Mouse (Mus musculus) A20 (cell line): Measurements from ENCODE around the gene Ncoa3.

Experiments used
- DNase-seq: peaks from one replicate; pipeline ENCODE4 v3.0.0-alpha.2; 2011; ENCODE audit warnings: low read depth, low spot score

The Ncoa3 gene

DNA sequence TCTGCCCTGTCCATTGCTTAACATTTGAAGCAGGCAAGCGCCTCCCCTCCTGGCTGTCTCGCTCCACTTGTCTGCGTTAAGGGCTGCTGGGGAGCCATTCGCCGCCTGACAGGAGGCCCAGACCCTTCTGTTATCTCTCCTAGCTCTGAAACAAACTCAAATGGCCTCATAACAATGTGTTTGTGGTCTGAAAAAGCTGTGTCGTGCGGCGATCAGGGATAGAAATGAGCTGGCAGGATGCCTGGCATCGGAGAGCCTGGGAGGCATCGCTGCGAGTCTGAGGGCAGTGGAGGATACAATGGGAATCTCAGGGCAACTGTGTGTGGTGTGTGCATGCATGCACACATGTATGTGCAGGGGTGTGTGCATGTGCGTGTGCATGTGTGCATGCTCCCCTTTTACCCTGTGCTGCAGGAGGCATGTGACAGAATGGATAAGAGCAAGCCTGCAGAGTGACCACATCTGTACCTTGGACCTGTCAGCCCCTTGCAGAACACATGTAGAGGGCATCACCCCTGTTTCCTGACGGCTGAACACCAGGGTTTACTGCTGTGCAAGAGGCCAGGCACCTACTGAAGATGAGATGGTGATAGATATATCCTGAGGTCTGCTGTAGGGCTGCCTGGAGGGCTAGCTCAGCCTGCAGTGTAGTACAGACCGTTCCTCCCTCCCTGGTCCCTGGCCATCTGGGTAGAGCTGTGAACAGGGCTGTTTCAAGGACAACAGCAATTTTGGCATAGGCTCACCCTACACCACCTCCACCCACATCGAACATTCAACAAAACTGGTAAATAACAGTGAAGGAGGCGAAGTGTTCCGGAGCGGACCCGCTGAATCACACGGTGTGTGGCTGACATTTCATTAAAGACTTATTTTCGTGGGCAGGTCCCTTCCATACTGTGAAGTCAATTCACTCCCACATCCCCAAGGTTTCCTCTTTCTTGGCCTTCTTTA is 108.2 kb downstream of the Ncoa3 start:
- no peak for DNase-seq

DNA sequence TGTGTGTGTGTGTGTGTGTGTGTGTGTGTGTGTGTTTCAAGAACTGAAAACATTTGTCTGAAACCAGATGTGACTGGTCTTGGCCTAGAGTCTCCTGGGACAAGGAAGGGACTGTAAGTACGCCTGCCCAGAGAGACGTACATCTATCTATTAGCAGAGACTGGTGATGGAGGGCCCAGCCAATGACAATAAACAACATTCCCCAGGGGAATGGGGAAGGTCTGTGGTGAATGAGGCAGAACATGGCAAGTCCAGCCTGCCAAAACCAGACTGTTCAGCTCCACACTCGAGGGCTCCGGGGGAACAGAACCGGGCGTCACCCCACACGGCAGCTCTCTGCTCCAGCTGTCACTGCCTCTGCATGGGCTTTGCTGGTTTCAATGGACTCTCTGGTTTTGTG is 110.5 kb downstream of the Ncoa3 start:
- no peak for DNase-seq

DNA sequence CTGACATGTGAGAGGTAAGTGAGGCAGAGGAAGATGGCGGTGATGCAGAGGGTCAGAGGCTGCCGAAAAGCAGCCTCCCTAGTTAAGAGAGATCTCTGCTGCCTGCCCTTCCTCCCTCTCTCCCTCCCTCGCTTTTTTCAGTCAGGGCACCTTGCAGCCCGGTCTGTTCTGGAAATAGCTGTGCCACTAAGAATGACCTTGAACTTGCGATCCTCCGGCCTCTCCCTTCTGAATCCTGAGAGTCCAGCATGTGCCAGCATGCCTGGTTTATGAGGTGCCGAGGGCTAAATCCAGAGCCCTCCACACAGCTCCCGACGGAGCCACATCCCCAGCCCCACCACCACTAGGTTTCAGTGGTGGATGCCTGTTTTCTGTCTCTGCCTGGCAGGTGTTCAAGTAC is 113.5 kb downstream of the Ncoa3 start:
- DNase-seq = no peak

DNA sequence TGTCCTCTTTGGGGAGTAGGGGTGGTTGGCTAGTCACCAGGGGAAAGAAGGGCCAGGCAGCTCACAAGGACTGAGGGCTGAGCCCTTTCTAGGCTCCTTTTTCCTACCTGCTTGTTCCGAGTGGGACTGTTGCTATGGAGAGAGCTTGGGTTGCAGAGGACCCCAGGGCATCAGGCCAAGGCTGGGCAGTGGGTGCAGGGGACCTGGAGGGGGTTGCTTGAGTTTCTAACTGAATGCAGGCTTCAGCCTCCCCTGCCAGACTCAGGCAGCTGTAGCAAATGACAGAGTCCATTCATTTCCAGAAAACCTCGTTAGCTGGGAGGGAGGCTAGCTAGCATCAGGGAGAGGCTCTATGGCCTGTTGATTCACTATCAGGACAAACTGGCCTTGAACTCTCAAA is 114.2 kb downstream of the Ncoa3 start:
- no peak for DNase-seq

DNA sequence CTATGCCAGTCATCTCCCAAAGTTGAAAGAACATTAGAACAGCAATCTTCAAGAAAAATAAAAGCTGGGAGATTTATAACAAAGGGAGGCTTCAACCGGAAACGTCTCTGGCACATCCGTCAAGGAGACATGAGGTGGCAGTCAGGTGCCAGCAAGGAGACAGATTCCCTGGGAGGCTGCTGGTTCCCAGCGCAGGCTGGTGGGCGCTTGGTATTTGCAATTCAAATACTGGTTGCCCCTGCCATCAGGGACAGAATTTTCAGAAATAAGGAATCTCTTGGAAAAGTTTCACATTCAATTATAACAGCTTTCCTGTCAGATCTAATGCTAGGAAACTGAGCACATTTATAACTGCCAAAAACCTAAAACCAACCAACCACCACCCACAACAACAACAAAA is 115.5 kb downstream of the Ncoa3 start:
- no peak for DNase-seq

DNA sequence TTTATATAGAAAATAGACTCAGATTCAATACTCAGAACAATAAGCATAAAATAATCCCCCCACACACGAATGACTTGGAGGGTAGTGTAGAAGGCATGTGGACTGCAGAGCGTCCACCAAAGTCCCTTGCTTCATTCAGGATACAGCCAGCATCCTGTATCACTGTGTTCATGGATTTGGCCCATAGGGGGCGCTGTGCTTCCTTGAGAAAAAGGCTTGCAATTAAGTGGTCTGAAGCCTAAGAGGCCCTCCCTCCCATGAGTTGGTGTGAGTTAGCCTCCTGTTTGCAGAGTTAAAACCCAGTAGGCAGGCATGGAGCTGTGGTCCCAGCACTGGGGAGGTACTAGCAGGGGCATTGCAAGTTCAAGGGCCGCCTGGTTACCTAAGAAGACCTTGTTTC is 115.9 kb downstream of the Ncoa3 start:
- DNase-seq = peak; percentile 74

DNA sequence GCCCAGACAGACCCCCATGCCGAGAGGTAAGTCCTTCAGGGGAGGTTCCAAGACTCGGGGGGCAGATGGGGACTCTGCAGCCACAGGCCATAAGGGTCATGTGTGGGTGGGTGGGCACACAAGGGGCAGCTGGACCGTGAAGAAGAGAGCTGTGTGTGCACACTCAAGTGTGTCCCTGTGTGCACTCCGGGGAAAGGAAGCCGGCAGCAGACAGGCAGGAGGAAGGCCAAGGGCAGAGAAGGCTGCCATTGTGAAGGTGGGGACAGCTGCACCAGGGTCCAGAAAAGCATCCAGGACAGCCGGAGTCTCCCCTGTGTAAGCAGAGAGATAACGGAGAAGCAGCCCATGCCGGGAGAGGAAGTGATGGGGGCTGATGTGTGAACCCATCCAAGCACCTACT is 118.3 kb downstream of the Ncoa3 start:
- no peak for DNase-seq

DNA sequence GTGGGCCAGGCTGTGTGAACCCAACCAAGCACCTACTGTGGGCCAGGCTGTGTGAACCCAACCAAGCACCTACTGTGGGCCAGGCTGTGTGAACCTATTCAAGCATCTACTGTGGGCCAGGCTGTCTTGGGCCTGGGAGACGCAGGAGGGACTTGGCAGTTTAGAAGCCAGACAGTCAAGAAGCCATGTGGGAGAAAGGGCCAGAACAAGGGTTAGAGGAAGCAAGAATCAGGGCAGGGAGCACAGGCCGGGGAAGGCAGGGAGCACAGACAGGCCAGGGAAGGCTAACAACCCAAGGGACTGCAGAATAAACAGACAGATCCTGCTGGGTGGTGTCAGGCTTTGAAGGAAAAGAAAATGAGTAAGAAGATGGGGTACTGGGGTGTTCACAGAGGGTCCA is 118.8 kb downstream of the Ncoa3 start:
- no peak for DNase-seq

DNA sequence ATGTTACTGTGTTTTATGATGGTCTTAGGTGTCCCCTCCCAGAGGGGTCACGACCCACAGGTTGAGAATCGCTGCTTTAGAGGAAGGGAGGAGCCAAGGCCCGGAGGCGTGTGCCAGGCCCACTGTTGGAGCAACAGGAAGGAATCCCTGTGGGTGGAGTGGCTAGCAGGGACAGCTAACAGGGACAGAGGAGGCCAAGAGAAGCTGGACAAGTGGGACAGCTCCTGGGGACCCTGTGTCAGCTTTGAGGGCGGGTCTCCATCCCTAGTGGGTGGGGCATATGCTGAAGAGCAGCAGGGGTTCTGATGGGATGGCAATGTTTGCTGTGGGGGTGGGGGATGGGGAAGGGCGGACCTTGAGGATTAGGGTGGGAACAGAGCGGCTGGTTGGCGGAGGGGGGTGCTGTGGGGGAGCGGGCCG is 119.4 kb downstream of the Ncoa3 start:
- no peak for DNase-seq

DNA sequence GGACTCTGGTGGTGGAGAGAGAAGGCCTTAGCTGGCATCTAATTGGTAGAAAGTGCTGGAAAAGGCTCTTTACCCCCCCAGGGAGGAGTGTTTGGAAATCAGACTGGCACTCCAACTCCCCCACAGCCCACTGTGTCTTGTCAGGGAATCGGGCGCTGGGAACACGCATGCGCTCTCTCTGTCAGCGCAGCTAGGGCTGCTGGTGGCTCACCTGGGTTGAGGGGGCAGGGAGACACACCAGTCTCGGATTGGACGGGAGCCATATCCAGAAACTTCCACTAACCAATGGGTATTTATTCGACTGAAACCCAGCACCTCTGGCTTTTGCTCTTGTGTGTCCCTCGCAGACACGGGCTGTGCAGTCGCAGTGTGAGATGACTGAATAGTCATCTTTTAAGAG is 120.5 kb downstream of the Ncoa3 start:
- no peak for DNase-seq

DNA sequence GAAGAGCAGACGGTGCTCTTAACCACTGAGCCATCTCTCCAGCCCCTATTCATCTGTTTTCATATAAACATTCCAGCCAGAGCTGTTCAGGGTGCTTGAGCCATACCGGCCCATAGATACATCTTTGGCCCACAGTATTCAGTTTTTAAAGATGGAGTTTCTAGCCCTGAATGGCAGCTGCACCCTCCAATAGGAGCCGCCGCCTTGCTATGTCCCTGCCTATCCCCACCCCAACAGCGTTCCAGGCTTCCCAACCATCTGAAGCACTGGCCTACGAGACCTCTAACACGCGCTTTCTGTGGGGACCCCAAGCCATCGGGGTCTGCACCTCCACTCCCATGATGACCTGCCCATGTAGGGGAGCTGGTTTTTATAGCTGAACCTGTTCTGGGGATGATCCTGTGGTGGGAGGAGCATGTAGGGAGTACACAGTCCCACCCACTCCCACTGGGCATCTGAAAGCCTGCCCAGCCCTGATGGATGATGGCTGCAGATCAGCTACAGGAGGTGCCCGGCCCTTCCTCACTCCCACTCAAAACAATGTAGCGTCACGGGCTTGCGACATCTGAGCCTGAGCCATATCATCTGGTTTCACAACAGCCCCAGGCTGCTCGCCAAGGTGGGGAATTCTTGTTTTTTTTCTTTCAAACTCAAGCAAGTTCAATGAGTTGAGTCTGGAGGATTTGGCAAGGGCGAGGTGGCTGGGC is 123.3 kb downstream of the Ncoa3 start:
- DNase-seq = no peak

DNA sequence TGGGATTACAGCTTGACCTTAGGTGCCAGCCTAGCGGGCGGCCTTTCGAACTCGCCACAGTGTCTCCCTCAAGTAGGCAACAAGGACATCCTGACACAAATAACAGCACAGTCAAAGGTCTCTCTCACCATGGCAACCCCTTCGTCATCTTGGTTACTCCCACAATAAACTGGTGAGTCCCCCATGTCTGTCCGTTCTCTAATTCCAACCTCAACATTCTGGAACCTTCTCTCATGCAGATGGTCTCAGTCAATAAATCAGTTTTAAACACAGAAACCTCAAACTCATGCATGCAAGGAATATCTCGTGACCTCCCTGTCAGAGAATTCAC is 123.8 kb downstream of the Ncoa3 start:
- DNase-seq = no peak

DNA sequence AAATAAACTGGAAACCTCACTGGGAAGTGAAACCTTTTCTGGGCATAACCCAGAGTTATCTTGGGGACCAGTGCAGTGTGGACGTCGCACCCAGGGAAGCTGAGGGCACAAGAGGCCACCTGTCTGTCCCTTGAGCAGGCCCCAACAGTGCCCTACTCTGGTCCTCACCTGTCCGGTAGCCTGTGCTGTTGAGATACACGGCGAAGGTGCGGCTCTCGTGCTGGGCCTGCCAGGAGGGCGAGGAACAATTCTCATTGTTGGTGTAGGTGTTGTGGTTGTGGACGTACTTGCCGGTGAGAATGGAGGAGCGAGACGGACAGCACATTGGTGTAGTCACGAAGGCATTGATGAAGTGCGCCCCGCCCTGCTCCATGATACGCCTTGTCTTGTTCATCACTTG is 124.3 kb downstream of the Ncoa3 start:
- no peak for DNase-seq

DNA sequence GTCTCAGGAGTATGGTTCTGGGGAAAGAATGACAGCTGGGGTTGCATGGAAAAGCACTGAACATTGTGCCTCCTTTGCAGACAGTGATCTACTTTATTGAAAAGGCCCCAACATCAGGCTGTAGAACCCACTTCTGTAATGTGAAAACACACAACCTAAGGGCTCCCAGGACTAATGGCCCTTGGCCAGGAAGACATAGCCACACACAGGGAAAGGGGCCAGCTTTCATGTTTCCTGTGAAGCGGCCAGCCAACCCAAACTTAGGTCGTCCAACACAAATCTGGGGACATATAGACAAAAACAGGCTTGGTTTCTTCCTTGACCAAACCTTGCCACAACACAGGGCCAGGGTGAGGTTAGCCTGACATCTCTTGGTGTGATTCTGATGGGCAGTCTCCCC is 127.6 kb downstream of the Ncoa3 start:
- DNase-seq = no peak

DNA sequence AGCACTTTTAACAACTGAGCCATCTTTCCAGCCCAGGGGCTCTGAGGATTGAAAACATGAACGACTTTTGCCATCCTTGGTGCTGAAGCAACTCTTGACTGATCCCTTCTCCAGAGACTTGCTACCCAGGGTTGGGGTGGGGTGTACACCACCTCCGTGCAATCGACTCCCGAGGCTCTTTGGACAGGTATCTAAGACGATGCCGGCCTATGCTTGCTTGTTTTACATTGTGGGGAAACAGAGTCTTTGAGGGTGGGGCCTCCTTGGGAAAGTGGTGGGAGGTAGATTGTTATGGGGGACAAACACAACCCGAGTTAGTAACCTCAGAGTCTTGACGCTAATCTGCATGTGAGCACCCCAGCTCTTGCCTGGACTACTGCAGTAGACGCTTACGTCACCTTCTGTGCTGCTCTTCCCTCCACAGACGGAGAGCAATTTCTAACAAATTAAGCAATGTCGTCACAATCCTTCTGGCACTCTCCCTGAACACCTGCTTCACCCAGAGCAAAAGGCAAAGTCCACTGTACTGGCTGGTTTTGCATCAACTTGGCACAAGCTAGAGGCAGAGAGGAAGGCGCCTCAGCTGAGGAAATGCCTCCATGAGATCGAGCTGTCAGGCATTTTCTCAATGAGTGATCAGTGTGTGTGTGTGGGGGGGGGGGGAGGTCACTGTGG is 129.4 kb downstream of the Ncoa3 start:
- DNase-seq = no peak

DNA sequence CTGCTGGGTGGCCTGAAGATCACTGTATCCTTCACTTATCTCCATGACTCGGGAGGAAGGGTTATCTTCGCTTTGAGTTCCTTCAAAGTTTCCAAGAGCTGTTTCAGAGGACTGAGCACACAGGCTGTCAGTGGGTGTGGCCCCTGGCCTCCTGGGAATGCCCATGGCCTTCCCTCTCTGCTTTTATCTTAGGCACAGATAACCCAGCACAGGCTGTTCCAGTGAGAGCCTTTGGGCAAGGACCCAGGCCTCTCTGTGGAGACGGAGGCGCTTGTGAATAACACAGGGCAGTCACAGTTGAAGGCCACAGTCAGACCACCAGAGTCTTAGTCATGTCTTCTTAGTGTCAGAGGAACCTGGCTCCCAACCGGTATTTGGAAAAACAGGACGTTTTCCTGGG is 130.3 kb downstream of the Ncoa3 start:
- no peak for DNase-seq
